Mouse (Mus musculus): ENCODE measurements around the gene Asmt. TPM values are rescaled to one million over a fixed set of nuclear protein-coding genes. Genes with fewer than 3 reads are reported as not detected.

Asmt gene
- not detected in 2 replicates for polyA plus RNA-seq (2012; rRNA removed; ENCODE audit: low replicate concordance)

GRCm38 (mm10) chrX:170672594-170673092 is at the start of gene Asmt:
Gene Asmt, plus strand, starts transcription at chrX:170672644.

Data from duodenum, adult 2 months (tissue).